Mouse (Mus musculus) forebrain, embryonic 16.5 days (tissue): Measurements from ENCODE around the gene Oprm1. TPM values are rescaled to one million over a fixed set of nuclear protein-coding genes. Genes with fewer than 3 reads are reported as not detected.
A peak's percentile ranks its signal among the peaks of the same experiment; 100 is the strongest.

Experiments
- ATAC-seq: fragments of 200-750 bp; cut with Nextera tagmentation; 2 replicates; pipeline ENCODE4 v1.8.0; 2017; ENCODE audit warnings: mild to moderate bottlenecking, moderate library complexity
- H3K27ac ChIP-seq: fragments of 300-500 bp; sonication (generic); 2 replicates; pipeline ENCODE4 v1.5.1; 2014; ENCODE audit warnings: low read length, control low read depth
- H3K27me3 ChIP-seq: fragments of 300-500 bp; sonication (generic); replicated peaks from 2 replicates; pipeline ENCODE4 v1.6.1; 2014; ENCODE audit warnings: low read length; ENCODE audit not compliant: control insufficient read depth, insufficient read depth
- H3K36me3 ChIP-seq: fragments of 300-500 bp; sonication (generic); 2 replicates; pipeline ENCODE4 v1.6.1; 2014; ENCODE audit not compliant: control insufficient read depth, insufficient read depth
- H3K4me1 ChIP-seq: fragments of 300-500 bp; sonication (generic); replicated peaks from 2 replicates; pipeline ENCODE4 v1.6.1; 2014; ENCODE audit warnings: low read length; ENCODE audit not compliant: control insufficient read depth, insufficient read depth
- H3K4me2 ChIP-seq: fragments of 300-500 bp; sonication (generic); 2 replicates; pipeline ENCODE4 v1.6.1; 2014; ENCODE audit warnings: mild to moderate bottlenecking, low read length, control low read depth
- H3K4me3 ChIP-seq: fragments of 300-500 bp; sonication (generic); replicated peaks from 2 replicates; pipeline ENCODE4 v1.5.1; 2014; ENCODE audit warnings: mild to moderate bottlenecking, low read length, control low read depth
- H3K9ac ChIP-seq: fragments of 300-500 bp; sonication (generic); replicated peaks from 2 replicates; pipeline ENCODE4 v1.6.1; 2014; ENCODE audit warnings: low read depth, low read length, control low read depth
- H3K9me3 ChIP-seq: fragments of 300-500 bp; sonication (generic); 2 replicates; pipeline ENCODE4 v1.6.1; 2016; ENCODE audit warnings: low read length; ENCODE audit not compliant: control insufficient read depth
- WGBS: fragments of 180-500 bp; shearing (Covaris S2); extraction: QIAGEN DNeasy Blood & Tissue Kit; methylation state at CpG from one replicate; pipeline ENCODE4 v1.1.7; 2014; 5-methylcytosine and 5-hydroxymethylcytosine counted together
- polyA plus RNA-seq: library from polyadenylated mRNA; unstranded; fragments of >200 nt; fragmentation: Nextera tagmentation; extraction: Ambion mirVana; gene quantifications from 2 replicates; pipeline ENCODE4 v1.2.1, GENCODE M21; 2015

The Oprm1 gene
- polyA plus RNA-seq, 1 experiment from 2014 or later: 3.3 TPM

GRCm38 (mm10) chr10:7062993-7063392 is 304.7 kb downstream of the Oprm1 start:
- 89% methylated on average over 7 of the region's 7 CpGs for whole genome bisulfite sequencing
- Histone ChIP-seq H3K27ac (no peak overlapping the region), H3K4me3 (no peak overlapping the region), H3K36me3 (no peaks in the 10 kb centered on the region), H3K9ac (no peak overlapping the region), H3K4me1 (no peaks in the 10 kb centered on the region), H3K4me2 (no peak overlapping the region), H3K9me3 (no peaks in the 10 kb centered on the region), H3K27me3 (no peaks in the 10 kb centered on the region)
- no peak for ATAC-seq

- H3K4me3 ChIP-seq: no peak overlapping the region
- WGBS: 84% methylated on average over 9 of the region's 9 CpGs
- ATAC-seq: no peak
- H3K4me2 ChIP-seq: no peak overlapping the region
- H3K36me3 ChIP-seq: no peaks in the 10 kb centered on the region
- no peaks in the 10 kb centered on the region for H3K27me3 ChIP-seq
- H3K27ac ChIP-seq: no peak overlapping the region
- no peaks in the 10 kb centered on the region for H3K4me1 ChIP-seq
- no peak overlapping the region for H3K9ac ChIP-seq
- no peaks in the 10 kb centered on the region for H3K9me3 ChIP-seq
Observed at GRCm38 (mm10) chr10:7063752-7064457, 305.6 kb downstream of the Oprm1 start.

GRCm38 (mm10) chr10:7068608-7069007 is 310.3 kb downstream of the Oprm1 start:
- 75% methylated on average over 12 of the region's 12 CpGs for WGBS
- H3K4me3 ChIP-seq: no peak overlapping the region
- no peak overlapping the region for H3K27ac ChIP-seq
- ATAC-seq: no peak
- no peaks in the 10 kb centered on the region for H3K27me3 ChIP-seq
- no peak overlapping the region for H3K9ac ChIP-seq
- no peaks in the 10 kb centered on the region for H3K9me3 ChIP-seq
- no peaks in the 10 kb centered on the region for H3K4me1 ChIP-seq
- no peak overlapping the region for H3K4me2 ChIP-seq
- H3K36me3 ChIP-seq: no peaks in the 10 kb centered on the region

- Histone ChIP-seq H3K4me1 (no peaks in the 10 kb centered on the region), H3K4me3 (no peak overlapping the region), H3K27ac (no peak overlapping the region), H3K4me2 (no peak overlapping the region), H3K36me3 (no peaks in the 10 kb centered on the region), H3K9ac (no peak overlapping the region), H3K9me3 (no peaks in the 10 kb centered on the region), H3K27me3 (no peaks in the 10 kb centered on the region)
- 89% methylated on average over 2 of the region's 2 CpGs for WGBS
- ATAC-seq: no peak
Observed at GRCm38 (mm10) chr10:7069090-7069489, 310.8 kb downstream of the Oprm1 start.

- H3K4me2 ChIP-seq: no peak overlapping the region
- WGBS: 37% methylated on average over 8 of the region's 8 CpGs
- peak; percentile 67 for ATAC-seq
- no peaks in the 10 kb centered on the region for H3K9me3 ChIP-seq
- H3K27ac ChIP-seq: no peak overlapping the region
- H3K36me3 ChIP-seq: no peaks in the 10 kb centered on the region
- no peak overlapping the region for H3K4me3 ChIP-seq
- H3K27me3 ChIP-seq: no peaks in the 10 kb centered on the region
- H3K4me1 ChIP-seq: no peaks in the 10 kb centered on the region
- H3K9ac ChIP-seq: no peak overlapping the region
Observed at GRCm38 (mm10) chr10:7070100-7070835, 312.0 kb downstream of the Oprm1 start.

GRCm38 (mm10) chr10:7070924-7071323 is 312.6 kb downstream of the Oprm1 start:
- WGBS: 82% methylated on average over 5 of the region's 5 CpGs
- Histone ChIP-seq H3K9ac (no peak overlapping the region), H3K4me3 (no peak overlapping the region), H3K9me3 (no peaks in the 10 kb centered on the region), H3K4me2 (no peak overlapping the region), H3K27me3 (no peaks in the 10 kb centered on the region), H3K36me3 (no peaks in the 10 kb centered on the region), H3K27ac (no peak overlapping the region), H3K4me1 (no peaks in the 10 kb centered on the region)
- no peak for ATAC-seq

GRCm38 (mm10) chr10:7074231-7074630 is 315.9 kb downstream of the Oprm1 start:
- H3K4me2 ChIP-seq: no peak overlapping the region
- no peak overlapping the region for H3K27ac ChIP-seq
- H3K4me3 ChIP-seq: no peak overlapping the region
- WGBS: 91% methylated on average over 2 of the region's 2 CpGs
- no peaks in the 10 kb centered on the region for H3K4me1 ChIP-seq
- ATAC-seq: no peak
- H3K27me3 ChIP-seq: no peaks in the 10 kb centered on the region
- no peak overlapping the region for H3K9ac ChIP-seq
- no peaks in the 10 kb centered on the region for H3K9me3 ChIP-seq
- H3K36me3 ChIP-seq: no peaks in the 10 kb centered on the region

GRCm38 (mm10) chr10:7075661-7076060 is 317.4 kb downstream of the Oprm1 start:
- Histone ChIP-seq H3K4me1 (no peaks in the 10 kb centered on the region), H3K36me3 (no peaks in the 10 kb centered on the region), H3K4me2 (no peak overlapping the region), H3K27ac (no peak overlapping the region), H3K4me3 (no peak overlapping the region), H3K9me3 (no peaks in the 10 kb centered on the region), H3K27me3 (no peaks in the 10 kb centered on the region), H3K9ac (no peak overlapping the region)
- 93% methylated on average over 2 of the region's 2 CpGs for WGBS
- no peak for ATAC-seq

- Histone ChIP-seq H3K9ac (no peak overlapping the region), H3K27ac (no peak overlapping the region), H3K36me3 (no peaks in the 10 kb centered on the region), H3K4me3 (no peak overlapping the region), H3K27me3 (no peaks in the 10 kb centered on the region), H3K4me1 (no peaks in the 10 kb centered on the region), H3K9me3 (no peaks in the 10 kb centered on the region), H3K4me2 (no peak overlapping the region)
- peak; percentile 92 for ATAC-seq
- 15% methylated on average over 8 of the region's 8 CpGs for WGBS
Observed at GRCm38 (mm10) chr10:7076201-7076600, 317.9 kb downstream of the Oprm1 start.
